Mouse (Mus musculus) kidney, adult 2 months (tissue): ENCODE measurements around the gene Igdcc4.

Source experiments
- CTCF ChIP-seq: fragments of 200-500 bp; conservative IDR thresholded peaks from 2 replicates; pipeline ENCODE4 v1.5.1; 2011; ENCODE audit warnings: low read depth, mild to moderate bottlenecking, control low read depth, low read length, moderate library complexity, mixed read lengths; ENCODE audit not compliant: insufficient read depth, insufficient read length
- POLR2A ChIP-seq: fragments of 200-500 bp; IDR thresholded peaks from one replicate; pipeline ENCODE4 v1.6.1; 2011; ENCODE audit warnings: low read depth, low read length, control low read depth

- TF ChIP-seq POLR2A: no peak
- TF ChIP-seq CTCF: no peak
Measured at GRCm38 (mm10) chr9:65101686-65102376, 545 bp downstream of the Igdcc4 start.
